Mouse (Mus musculus) lung, embryonic 14.5 days (tissue): Measurements from ENCODE around the gene Ankrd54. TPM values are rescaled to one million over a fixed set of nuclear protein-coding genes. Genes with fewer than 3 reads are reported as not detected.

ENCODE experiments used
- ATAC-seq: fragments of 200-750 bp; cut with Nextera tagmentation; 2 replicates; pipeline ENCODE4 v1.8.0; 2017; ENCODE audit warnings: mild to moderate bottlenecking, moderate TSS enrichment, moderate library complexity; ENCODE audit not compliant: insufficient read depth
- DNase-seq: peaks from one replicate; pipeline ENCODE4 v3.0.0-alpha.2; 2015
- H3K27ac ChIP-seq: fragments of 300-500 bp; sonication (generic); 2 replicates; pipeline ENCODE4 v1.5.1; 2014; ENCODE audit warnings: low read depth, mild to moderate bottlenecking, moderate library complexity
- H3K27me3 ChIP-seq: fragments of 300-500 bp; sonication (generic); 2 replicates; pipeline ENCODE4 v1.6.1; 2014; ENCODE audit warnings: low read length, control low read depth; ENCODE audit not compliant: insufficient read depth
- H3K36me3 ChIP-seq: fragments of 300-500 bp; sonication (generic); 2 replicates; pipeline ENCODE4 v1.6.1; 2014; ENCODE audit warnings: control low read depth; ENCODE audit not compliant: insufficient read depth
- H3K4me1 ChIP-seq: fragments of 300-500 bp; sonication (generic); 2 replicates; pipeline ENCODE4 v1.6.1; 2014; ENCODE audit warnings: antibody characterized with exemption, control low read depth; ENCODE audit not compliant: insufficient read depth
- H3K4me2 ChIP-seq: fragments of 300-500 bp; sonication (generic); 2 replicates; pipeline ENCODE4 v1.6.1; 2014; ENCODE audit warnings: mild to moderate bottlenecking
- H3K4me3 ChIP-seq: fragments of 300-500 bp; sonication (generic); 2 replicates; pipeline ENCODE4 v1.5.1; 2014; ENCODE audit warnings: low read depth, low read length
- H3K9ac ChIP-seq: fragments of 300-500 bp; sonication (generic); 2 replicates; pipeline ENCODE4 v1.6.1; 2014
- H3K9me3 ChIP-seq: fragments of 300-500 bp; sonication (generic); 2 replicates; pipeline ENCODE4 v1.6.1; 2016; ENCODE audit warnings: low read depth, low read length, control low read depth
- CTCF ChIP-seq: IDR thresholded peaks from 2 replicates; pipeline ENCODE4 v1.5.1; 2016; ENCODE audit warnings: antibody characterized with exemption, low read depth
- WGBS: fragments of 180-500 bp; shearing (Covaris S2); extraction: QIAGEN DNeasy Blood & Tissue Kit; methylation state at CpG from one replicate; pipeline ENCODE4 v1.1.7; 2014; 5-methylcytosine and 5-hydroxymethylcytosine counted together
- polyA plus RNA-seq: library from polyadenylated mRNA; unstranded; fragments of >200 nt; fragmentation: Nextera tagmentation; extraction: Ambion mirVana; gene quantifications from 2 replicates; pipeline ENCODE4 v1.2.1, GENCODE M21; 2014

Gene Ankrd54
- polyA plus RNA-seq, 1 experiment from 2014 or later: 55.4 TPM

- H3K27ac ChIP-seq: no peak overlapping the region; the same call in 1 of the 2 replicates
- H3K4me1 ChIP-seq: peaks cover 22% of the 10 kb centered on the region; the same call in 1 of the 2 replicates
- H3K4me3 ChIP-seq: peak overlapping the region; percentile 78
- H3K36me3 ChIP-seq: no peaks in the 10 kb centered on the region
- 46% methylated on average over 14 of the region's 14 CpGs for WGBS
- H3K4me2 ChIP-seq: peak overlapping the region; percentile 97
- no peaks in the 10 kb centered on the region for H3K27me3 ChIP-seq
- DNase-seq: peak; percentile 69
- H3K9me3 ChIP-seq: no peaks in the 10 kb centered on the region
- H3K9ac ChIP-seq: peak overlapping the region; percentile 100
- no peak for ATAC-seq
- TF ChIP-seq CTCF: no peak
Observed at GRCm38 (mm10) chr15:79026511-79027290, 36.0 kb downstream of the Ankrd54 start.

DNA sequence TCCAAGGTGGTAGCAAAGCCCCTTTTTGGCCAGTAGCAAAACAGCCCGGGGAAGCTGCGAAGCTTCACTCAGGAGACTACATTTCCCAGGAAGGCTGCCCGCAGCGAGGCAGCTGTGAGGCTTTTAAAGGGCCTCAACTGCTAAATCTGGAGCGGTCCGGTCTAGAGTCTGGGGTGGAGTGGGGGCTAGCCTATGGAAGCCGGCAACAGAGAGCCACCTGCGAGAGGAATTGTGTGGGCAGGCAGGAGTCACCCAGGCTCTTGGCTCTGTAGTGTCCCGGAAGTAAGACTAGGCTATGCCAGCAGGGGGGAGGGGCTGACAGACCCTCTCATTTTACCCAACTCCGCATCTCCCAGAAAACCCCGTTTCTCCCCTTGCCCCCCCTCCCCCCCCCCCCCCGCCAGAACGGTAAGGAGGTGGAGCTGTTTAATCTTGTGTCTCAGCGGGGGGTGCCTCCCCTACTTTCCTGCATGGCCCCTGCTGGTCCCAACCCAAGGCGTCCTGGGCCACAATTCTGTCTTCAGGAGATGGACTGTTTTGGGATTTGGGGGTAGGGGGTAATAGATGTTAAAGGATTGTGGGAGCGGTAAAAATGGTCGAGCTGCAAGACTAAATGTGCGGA, 36.9 kb downstream of the Ankrd54 start:
- H3K9ac ChIP-seq: peak overlapping the region; percentile 11; the same call in 1 of the 2 replicates
- no peak overlapping the region for H3K4me3 ChIP-seq

GRCm38 (mm10) chr15:79023366-79023765, 39.3 kb downstream of the Ankrd54 start:
- Histone ChIP-seq H3K36me3 (no peaks in the 10 kb centered on the region), H3K9ac (no peak overlapping the region), H3K4me3 (no peak overlapping the region), H3K4me2 (no peak overlapping the region), H3K27ac (no peak overlapping the region), H3K27me3 (no peaks in the 10 kb centered on the region), H3K4me1 (peaks cover 19% of the 10 kb centered on the region; the same call in 1 of the 2 replicates), H3K9me3 (no peaks in the 10 kb centered on the region)
- ATAC-seq: no peak
- TF ChIP-seq CTCF: no peak
- no peak for DNase-seq
- WGBS: 35% methylated on average over 1 of the region's 1 CpGs

More for the DNA sequence above, 36.9 kb downstream of the Ankrd54 start:
- WGBS: 13% methylated on average over 17 of the region's 18 CpGs
- ATAC-seq (no peak), DNase-seq (peak; percentile 32)
- Histone ChIP-seq H3K9me3 (no peaks in the 10 kb centered on the region), H3K27me3 (no peaks in the 10 kb centered on the region), H3K4me1 (peaks cover 19% of the 10 kb centered on the region; the same call in 1 of the 2 replicates), H3K36me3 (no peaks in the 10 kb centered on the region), H3K27ac (no peak overlapping the region), H3K4me2 (peak overlapping the region; percentile 43)
- no peak for TF ChIP-seq CTCF

- Histone ChIP-seq H3K9me3 (no peaks in the 10 kb centered on the region), H3K4me2 (no peak overlapping the region), H3K4me3 (no peak overlapping the region), H3K27me3 (no peaks in the 10 kb centered on the region), H3K36me3 (no peaks in the 10 kb centered on the region), H3K9ac (no peak overlapping the region), H3K27ac (no peak overlapping the region), H3K4me1 (peaks cover 19% of the 10 kb centered on the region; the same call in 1 of the 2 replicates)
- peak; percentile 39 for DNase-seq
- no peak for ATAC-seq
- no peak for TF ChIP-seq CTCF
- 39% methylated on average over 10 of the region's 10 CpGs for WGBS
Observed at GRCm38 (mm10) chr15:79022671-79023230, 39.9 kb downstream of the Ankrd54 start.

DNA sequence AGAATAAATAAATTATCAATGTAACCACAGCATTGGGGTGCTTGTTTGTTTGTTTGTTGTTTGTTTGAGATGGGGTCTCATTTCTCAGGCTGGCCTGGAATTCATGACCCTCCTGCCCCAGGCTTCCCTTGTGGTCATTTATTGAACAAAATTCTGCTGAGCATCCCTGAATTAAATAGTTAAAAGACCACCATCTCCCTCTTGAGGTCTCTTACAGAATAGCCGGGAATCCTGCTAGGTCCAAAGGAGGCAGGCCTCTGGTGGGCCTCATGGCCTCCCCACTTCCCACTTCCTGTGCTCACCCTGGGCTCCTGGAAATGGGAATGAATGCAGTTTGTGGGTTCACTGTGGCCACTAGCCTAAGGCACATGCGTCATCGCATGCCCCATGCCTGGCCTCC, 43.8 kb downstream of the Ankrd54 start:
- Histone ChIP-seq H3K4me2 (no peak overlapping the region), H3K4me1 (peaks cover 7% of the 10 kb centered on the region; the same call in 1 of the 2 replicates), H3K36me3 (no peaks in the 10 kb centered on the region), H3K4me3 (no peak overlapping the region), H3K9me3 (no peaks in the 10 kb centered on the region), H3K27me3 (no peaks in the 10 kb centered on the region), H3K9ac (no peak overlapping the region), H3K27ac (no peak overlapping the region)
- no peak; the same call in 1 of the 2 replicates for ATAC-seq
- peak; percentile 75 for DNase-seq
- WGBS: 60% methylated on average over 3 of the region's 3 CpGs
- TF ChIP-seq CTCF: peak; percentile 62

DNA sequence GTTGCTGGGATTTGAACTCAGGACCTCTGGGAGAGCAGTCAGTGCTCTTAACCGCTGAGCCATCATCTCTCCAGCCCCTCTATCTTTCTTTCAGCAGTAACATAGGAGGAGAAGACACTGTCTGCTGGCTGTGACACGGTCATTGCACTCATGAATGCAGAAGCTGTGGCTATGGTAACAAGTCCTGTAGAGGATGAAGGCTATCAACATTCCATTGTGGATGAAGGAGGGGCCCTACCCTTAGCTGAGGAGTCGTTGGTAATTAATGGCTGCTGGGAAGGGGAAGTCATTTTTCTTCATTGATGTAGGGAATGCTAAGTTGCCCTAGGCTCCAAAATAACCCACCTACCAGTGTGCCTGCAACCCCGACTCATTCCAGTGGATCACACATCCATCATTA, 44.5 kb downstream of the Ankrd54 start:
- 24% methylated on average over 4 of the region's 4 CpGs for WGBS
- H3K36me3 ChIP-seq: no peaks in the 10 kb centered on the region
- H3K9me3 ChIP-seq: no peaks in the 10 kb centered on the region
- H3K4me2 ChIP-seq: no peak overlapping the region
- H3K27ac ChIP-seq: no peak overlapping the region
- TF ChIP-seq CTCF: no peak
- no peak overlapping the region for H3K4me3 ChIP-seq
- H3K4me1 ChIP-seq: peaks cover 7% of the 10 kb centered on the region; the same call in 1 of the 2 replicates
- H3K27me3 ChIP-seq: no peaks in the 10 kb centered on the region
- no peak for DNase-seq
- ATAC-seq: no peak
- no peak overlapping the region for H3K9ac ChIP-seq

DNA sequence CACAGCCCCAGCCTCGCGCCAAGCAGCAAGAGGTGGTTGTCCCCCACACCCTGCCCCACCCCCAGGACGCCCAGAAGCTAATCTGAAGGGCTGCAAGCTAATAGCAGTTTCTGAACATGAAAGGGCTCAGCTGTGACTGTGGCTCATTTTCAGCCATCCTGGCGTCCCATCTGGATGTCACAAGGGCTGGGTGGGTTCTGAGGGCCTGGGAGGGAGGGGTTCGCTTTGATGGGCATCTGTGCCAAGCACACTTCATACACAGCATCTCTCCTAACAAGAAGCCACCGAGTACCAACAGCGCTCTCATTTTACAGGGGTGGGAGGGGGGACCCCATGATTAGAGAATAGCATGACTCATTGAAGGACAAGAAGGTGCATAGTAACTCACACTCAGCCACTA, 49.3 kb downstream of the Ankrd54 start:
- DNase-seq (no peak), ATAC-seq (no peak)
- no peak overlapping the region for H3K9ac ChIP-seq
- no peaks in the 10 kb centered on the region for H3K4me1 ChIP-seq
- H3K27ac ChIP-seq: no peak overlapping the region
- no peak for TF ChIP-seq CTCF
- no peaks in the 10 kb centered on the region for H3K27me3 ChIP-seq
- H3K4me3 ChIP-seq: no peak overlapping the region
- 50% methylated on average over 7 of the region's 7 CpGs for WGBS
- H3K4me2 ChIP-seq: no peak overlapping the region
- no peaks in the 10 kb centered on the region for H3K36me3 ChIP-seq
- no peaks in the 10 kb centered on the region for H3K9me3 ChIP-seq
